Mouse (Mus musculus): ENCODE data around the gene Cdc34b. TPM values are rescaled to one million over a fixed set of nuclear protein-coding genes. Genes with fewer than 3 reads are reported as not detected.

Cdc34b gene
- polyA plus RNA-seq, 1 experiment from 2014 or later, result not detected

DNA sequence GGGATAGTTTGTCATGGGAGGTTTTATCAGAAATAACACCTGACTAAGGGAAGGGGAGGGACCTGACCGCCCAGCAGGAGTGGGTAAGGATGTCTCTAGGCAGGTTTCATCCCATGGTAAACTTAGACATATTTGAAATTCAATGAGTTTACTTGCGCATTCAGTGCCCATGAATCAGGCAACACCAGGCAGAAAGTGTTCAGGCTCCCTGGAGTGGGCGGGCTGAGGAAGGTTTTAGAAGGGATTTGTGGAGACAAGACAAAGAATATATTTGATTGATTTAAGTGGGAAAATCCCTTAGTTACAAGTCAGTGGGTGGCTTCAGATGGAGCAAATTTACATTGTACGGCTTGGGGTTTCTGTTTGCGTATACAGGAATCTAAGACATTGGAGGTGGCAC lies 26.0 kb upstream of the Cdc34b start:
- H3K27ac ChIP-seq, result no peak overlapping the region
- no peak overlapping the region for H3K9ac ChIP-seq
- ATAC-seq (replicated peaks; ENCODE audit: insufficient number of reproducible peaks, insufficient read depth, low FRiP score, low read depth), result no peak
- no peaks in the 10 kb centered on the region for H3K36me3 ChIP-seq
- peaks cover 5% of the 10 kb centered on the region for H3K27me3 ChIP-seq
- no peak overlapping the region for H3K4me2 ChIP-seq
- no peaks in the 10 kb centered on the region for H3K9me3 ChIP-seq (replicated peaks)
- 79% methylated on average over 5 of the region's 5 CpGs for WGBS
- H3K4me3 ChIP-seq, result no peak overlapping the region
- peaks cover 14% of the 10 kb centered on the region for H3K4me1 ChIP-seq (replicated peaks)

DNA sequence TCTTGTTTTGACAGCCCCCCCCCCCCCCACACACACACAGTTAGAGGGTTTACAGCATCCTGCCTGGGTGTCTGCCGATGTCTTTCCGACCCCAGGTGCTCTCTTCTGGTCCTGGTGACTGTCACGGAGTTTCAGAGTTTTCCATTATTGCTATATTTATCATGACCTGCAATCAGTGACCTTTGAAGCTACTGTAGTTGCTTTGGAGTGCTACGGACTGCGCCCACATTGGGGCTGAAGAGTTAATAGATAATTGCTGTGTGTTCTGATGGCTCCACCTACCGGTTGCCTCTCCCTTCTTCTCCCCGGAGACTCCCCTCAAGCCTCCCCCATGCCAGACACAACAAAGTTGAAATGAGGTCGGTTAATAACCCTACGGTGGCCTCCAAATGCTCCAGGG lies 24.8 kb upstream of the Cdc34b start:
- Histone ChIP-seq H3K9me3 (replicated peaks) (no peaks in the 10 kb centered on the region), H3K4me3 (no peak overlapping the region), H3K27ac (no peak overlapping the region), H3K27me3 (peaks cover 5% of the 10 kb centered on the region), H3K4me1 (replicated peaks) (peaks cover 14% of the 10 kb centered on the region), H3K36me3 (no peaks in the 10 kb centered on the region), H3K4me2 (peak overlapping the region; percentile 15), H3K9ac (no peak overlapping the region)
- ATAC-seq (replicated peaks; ENCODE audit: insufficient number of reproducible peaks, insufficient read depth, low FRiP score, low read depth), result no peak
- WGBS, result 6% methylated on average over 9 of the region's 9 CpGs

DNA sequence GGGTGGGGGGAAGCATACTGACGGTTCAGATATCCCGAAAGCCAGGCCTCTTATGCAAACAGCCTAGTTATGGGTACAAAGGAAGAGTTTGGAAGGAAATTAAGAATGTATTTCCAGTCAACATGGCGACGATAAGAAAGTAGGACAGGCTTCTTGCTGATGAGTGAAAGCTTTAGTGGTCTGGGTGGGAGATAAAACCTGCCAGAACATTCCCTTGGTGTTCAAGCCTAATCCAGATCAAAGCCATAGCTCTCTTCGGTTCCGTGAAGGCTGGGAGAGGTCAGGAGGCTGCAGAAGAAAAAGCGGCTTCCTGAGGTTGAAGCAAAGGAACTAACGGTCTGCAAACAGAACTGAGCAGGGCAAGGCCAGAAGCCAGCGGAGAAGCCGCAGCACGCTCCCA lies 24.3 kb upstream of the Cdc34b start:
- Histone ChIP-seq H3K4me1 (replicated peaks) (peaks cover 14% of the 10 kb centered on the region), H3K4me3 (no peak overlapping the region), H3K36me3 (no peaks in the 10 kb centered on the region), H3K27me3 (peaks cover 5% of the 10 kb centered on the region), H3K9me3 (replicated peaks) (no peaks in the 10 kb centered on the region), H3K27ac (0 out of 2 replicates have a peak overlapping the region, but pooled peaks have one; percentile 12), H3K9ac (no peak overlapping the region), H3K4me2 (peak overlapping the region; percentile 15)
- WGBS, result 38% methylated on average over 11 of the region's 11 CpGs
- ATAC-seq (replicated peaks; ENCODE audit: insufficient number of reproducible peaks, insufficient read depth, low FRiP score, low read depth), result no peak

DNA sequence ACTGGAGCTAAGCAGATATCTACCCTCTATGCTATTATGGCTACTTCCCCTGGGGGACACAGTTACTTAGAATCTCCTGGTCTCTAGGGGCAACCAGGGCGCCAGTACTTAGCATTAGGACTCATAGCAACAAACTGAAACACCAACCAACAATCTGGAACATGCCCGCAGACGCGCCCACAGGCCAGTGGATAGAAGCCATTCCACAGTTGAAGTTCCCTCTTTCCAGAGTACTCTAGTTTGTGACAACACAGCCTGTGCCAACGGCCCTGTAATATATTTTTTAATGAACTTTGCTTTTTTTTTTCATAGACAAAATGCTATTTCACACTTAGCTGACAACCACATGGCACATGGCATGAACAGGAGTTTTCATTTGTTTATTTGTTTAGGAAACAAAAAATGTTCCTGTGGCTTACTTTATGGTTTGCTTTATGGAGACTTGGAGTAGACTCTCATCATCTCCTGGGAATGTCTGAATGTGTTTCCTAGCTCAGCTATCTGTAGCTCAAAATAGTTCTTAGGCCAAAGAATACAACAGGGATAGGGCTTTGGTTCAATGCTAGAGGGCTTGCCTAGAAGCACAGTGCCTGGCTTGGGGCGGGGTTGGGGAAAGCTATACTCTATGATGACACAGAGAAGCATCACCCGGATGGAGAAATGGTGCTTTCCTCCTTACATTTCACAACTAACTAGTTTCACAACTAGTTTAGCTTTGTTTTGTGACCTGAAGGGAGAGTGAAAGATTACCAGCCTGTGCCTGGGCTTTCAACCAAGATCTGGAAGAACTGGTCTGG lies 23.3 kb upstream of the Cdc34b start:
- Histone ChIP-seq H3K9ac (no peak overlapping the region), H3K36me3 (no peaks in the 10 kb centered on the region), H3K4me2 (no peak overlapping the region), H3K4me3 (no peak overlapping the region), H3K27me3 (peaks cover 5% of the 10 kb centered on the region), H3K27ac (no peak overlapping the region), H3K9me3 (replicated peaks) (no peaks in the 10 kb centered on the region), H3K4me1 (replicated peaks) (peaks cover 14% of the 10 kb centered on the region)
- WGBS, result 78% methylated on average over 7 of the region's 7 CpGs
- no peak for ATAC-seq (replicated peaks; ENCODE audit: insufficient number of reproducible peaks, insufficient read depth, low FRiP score, low read depth)

DNA sequence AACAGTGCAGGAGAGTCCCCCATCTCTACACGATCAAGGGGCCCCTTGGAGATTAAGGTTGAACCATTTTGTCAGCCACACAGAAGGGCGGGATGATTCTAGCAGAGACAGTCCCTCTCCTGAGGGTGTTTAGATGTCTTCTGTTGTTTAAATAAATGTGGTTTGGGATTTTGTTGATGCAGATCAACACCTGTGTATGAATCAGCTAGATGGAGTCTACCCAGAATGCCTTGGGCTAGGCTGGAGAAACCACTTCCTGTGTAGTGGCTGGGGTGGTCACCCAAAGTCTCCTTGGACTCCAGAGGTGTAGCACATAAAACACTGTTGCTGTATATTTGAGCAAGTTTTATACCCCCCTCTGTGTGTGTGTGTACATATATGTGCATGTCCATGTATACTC lies 22.4 kb upstream of the Cdc34b start:
- Histone ChIP-seq H3K4me2 (no peak overlapping the region), H3K27ac (no peak overlapping the region), H3K9ac (no peak overlapping the region), H3K27me3 (peaks cover 3% of the 10 kb centered on the region), H3K9me3 (replicated peaks) (no peaks in the 10 kb centered on the region), H3K4me1 (replicated peaks) (peaks cover 14% of the 10 kb centered on the region), H3K36me3 (no peaks in the 10 kb centered on the region), H3K4me3 (no peak overlapping the region)
- ATAC-seq (replicated peaks; ENCODE audit: insufficient number of reproducible peaks, insufficient read depth, low FRiP score, low read depth), result no peak
- WGBS, result 66% methylated on average over 2 of the region's 2 CpGs

DNA sequence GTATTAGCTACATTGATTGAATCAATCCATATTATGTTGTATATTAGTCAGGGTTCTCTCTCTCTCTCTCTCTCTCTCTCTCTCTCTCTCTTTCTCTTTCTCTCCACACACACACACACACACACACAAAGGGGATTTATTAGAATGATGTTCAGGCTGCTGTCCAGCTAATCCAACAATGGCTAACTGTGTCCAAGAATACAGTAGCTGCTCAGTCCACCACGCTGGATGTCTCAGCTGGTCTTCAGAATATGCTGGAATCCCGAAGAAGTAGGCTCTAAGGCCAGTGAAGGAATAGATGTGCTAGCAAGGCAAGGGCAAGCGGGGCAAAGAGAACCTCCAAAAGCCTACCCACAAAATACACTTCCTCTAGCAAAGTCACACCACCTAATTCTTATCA lies 14.3 kb upstream of the Cdc34b start:
- no peaks in the 10 kb centered on the region for H3K36me3 ChIP-seq
- H3K4me3 ChIP-seq, result no peak overlapping the region
- no peak overlapping the region for H3K9ac ChIP-seq
- no peaks in the 10 kb centered on the region for H3K4me1 ChIP-seq (replicated peaks)
- H3K27me3 ChIP-seq, result no peaks in the 10 kb centered on the region
- no peak for ATAC-seq (replicated peaks; ENCODE audit: insufficient number of reproducible peaks, insufficient read depth, low FRiP score, low read depth)
- WGBS, result 87% methylated on average over 3 of the region's 3 CpGs
- no peak overlapping the region for H3K27ac ChIP-seq
- no peaks in the 10 kb centered on the region for H3K9me3 ChIP-seq (replicated peaks)
- no peak overlapping the region for H3K4me2 ChIP-seq

DNA sequence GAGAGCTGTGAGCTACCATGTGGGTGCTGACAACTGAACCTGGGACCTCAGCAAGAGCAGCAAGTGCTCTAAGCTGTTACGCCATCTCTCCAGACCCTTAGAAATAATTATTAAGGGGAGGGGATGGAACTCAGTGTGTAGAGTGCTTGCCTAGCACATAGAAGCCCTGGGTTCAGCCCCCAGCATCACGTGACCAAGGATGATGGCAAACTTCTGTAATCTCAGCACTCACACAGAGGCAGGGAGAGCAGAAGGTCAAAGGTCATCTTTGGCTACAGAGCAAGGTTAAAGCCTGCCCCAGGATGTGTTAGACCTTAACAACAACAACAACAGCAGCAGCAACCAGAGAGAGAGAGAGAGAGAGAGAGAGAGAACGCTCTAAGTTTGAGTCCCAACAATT lies 13.0 kb upstream of the Cdc34b start:
- H3K9me3 ChIP-seq (replicated peaks), result no peaks in the 10 kb centered on the region
- no peak for ATAC-seq (replicated peaks; ENCODE audit: insufficient number of reproducible peaks, insufficient read depth, low FRiP score, low read depth)
- no peak overlapping the region for H3K9ac ChIP-seq
- no peaks in the 10 kb centered on the region for H3K27me3 ChIP-seq
- H3K36me3 ChIP-seq, result no peaks in the 10 kb centered on the region
- no peaks in the 10 kb centered on the region for H3K4me1 ChIP-seq (replicated peaks)
- H3K4me3 ChIP-seq, result no peak overlapping the region
- H3K27ac ChIP-seq, result no peak overlapping the region
- H3K4me2 ChIP-seq, result no peak overlapping the region
- 75% methylated on average over 3 of the region's 3 CpGs for WGBS

DNA sequence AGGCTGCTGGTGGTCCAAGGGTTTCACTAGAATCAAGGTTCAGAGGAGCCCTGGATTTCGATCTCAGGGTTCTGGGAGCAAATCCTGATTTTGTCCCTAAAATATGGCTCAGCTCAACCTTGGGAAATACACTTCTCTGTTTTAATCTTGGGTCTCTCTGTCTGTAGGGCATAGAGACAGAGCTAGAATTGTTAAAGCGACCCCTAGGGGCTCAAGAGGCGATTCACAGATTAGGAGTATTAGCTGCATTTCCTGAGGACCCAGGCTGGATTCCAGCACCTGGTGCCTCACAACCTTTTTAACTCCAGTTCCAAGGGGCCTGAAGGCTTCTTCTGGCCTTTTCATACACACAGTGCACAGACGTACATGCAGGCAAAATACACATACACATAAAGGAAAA lies 12.0 kb upstream of the Cdc34b start:
- no peaks in the 10 kb centered on the region for H3K27me3 ChIP-seq
- H3K36me3 ChIP-seq, result no peaks in the 10 kb centered on the region
- no peak overlapping the region for H3K4me2 ChIP-seq
- no peaks in the 10 kb centered on the region for H3K4me1 ChIP-seq (replicated peaks)
- no peak for ATAC-seq (replicated peaks; ENCODE audit: insufficient number of reproducible peaks, insufficient read depth, low FRiP score, low read depth)
- no peak overlapping the region for H3K4me3 ChIP-seq
- no peaks in the 10 kb centered on the region for H3K9me3 ChIP-seq (replicated peaks)
- no peak overlapping the region for H3K9ac ChIP-seq
- H3K27ac ChIP-seq, result no peak overlapping the region
- 27% methylated on average over 4 of the region's 4 CpGs for WGBS

DNA sequence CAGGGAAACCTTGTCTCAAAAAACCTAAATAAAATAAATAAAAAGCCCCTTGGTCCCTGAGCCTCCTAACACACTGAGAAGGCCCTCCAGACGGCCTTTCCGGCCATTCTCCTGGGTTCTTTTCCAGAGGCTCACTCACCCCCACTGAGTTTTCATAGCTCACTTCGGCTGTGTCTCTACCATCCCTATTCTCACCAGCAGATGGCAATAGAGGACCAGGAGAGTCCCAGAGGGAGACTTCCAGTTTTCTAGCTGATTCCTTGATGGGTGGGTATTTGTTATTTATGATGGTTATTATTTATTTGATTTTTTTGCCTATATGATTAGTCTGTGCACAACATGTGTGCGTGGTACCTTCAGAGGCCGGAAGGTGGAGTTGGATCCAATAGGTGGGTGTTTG lies 11.3 kb upstream of the Cdc34b start:
- no peaks in the 10 kb centered on the region for H3K36me3 ChIP-seq
- no peak overlapping the region for H3K27ac ChIP-seq
- ATAC-seq (replicated peaks; ENCODE audit: insufficient number of reproducible peaks, insufficient read depth, low FRiP score, low read depth), result no peak
- H3K4me3 ChIP-seq, result no peak overlapping the region
- 25% methylated on average over 5 of the region's 5 CpGs for WGBS
- H3K9me3 ChIP-seq (replicated peaks), result no peaks in the 10 kb centered on the region
- H3K27me3 ChIP-seq, result no peaks in the 10 kb centered on the region
- no peaks in the 10 kb centered on the region for H3K4me1 ChIP-seq (replicated peaks)
- H3K4me2 ChIP-seq, result no peak overlapping the region
- no peak overlapping the region for H3K9ac ChIP-seq

DNA sequence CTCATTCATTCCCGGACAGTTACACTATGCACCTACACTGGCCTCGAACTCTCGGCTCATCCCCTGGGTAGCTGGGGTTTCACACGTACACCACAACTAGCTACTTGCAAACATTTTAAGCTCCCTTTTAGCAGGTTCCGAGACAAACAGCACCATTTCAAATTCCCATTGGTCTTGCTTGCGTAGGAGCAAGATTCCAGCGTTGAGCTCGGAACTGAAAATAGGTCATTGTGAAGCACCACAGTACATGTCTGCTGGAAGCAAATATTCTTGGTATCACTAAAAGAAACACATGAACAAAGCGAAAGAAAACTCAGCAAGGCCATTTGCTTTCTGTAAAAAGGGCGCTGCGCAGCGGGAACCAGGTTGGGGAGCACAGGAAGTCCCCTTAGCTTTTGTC lies 10.4 kb upstream of the Cdc34b start:
- WGBS, result 75% methylated on average over 12 of the region's 12 CpGs
- H3K36me3 ChIP-seq, result no peaks in the 10 kb centered on the region
- H3K27ac ChIP-seq, result no peak overlapping the region
- H3K9me3 ChIP-seq (replicated peaks), result no peaks in the 10 kb centered on the region
- no peak overlapping the region for H3K9ac ChIP-seq
- no peak for ATAC-seq (replicated peaks; ENCODE audit: insufficient number of reproducible peaks, insufficient read depth, low FRiP score, low read depth)
- no peaks in the 10 kb centered on the region for H3K27me3 ChIP-seq
- no peak overlapping the region for H3K4me2 ChIP-seq
- H3K4me1 ChIP-seq (replicated peaks), result no peaks in the 10 kb centered on the region
- H3K4me3 ChIP-seq, result no peak overlapping the region

DNA sequence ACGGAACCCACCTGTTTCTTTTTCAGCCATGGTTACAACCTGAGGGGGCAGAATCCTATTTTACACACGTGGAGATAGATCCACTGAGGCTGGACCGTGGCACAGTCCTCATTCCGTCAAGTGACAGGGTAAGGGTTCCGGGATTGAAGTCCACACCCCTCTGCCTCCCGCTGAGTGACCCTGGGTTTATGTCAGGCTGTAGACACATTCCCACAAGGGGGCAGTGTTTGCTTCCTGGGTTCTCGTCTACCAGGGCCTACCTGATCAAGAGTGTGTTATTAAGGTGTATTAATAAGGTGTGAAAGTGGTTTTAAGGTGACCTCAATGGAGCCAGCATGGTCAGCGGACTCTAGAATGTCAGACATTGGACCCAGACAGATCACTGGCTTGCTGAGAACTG lies 8.8 kb upstream of the Cdc34b start:
- ATAC-seq (replicated peaks; ENCODE audit: insufficient number of reproducible peaks, insufficient read depth, low FRiP score, low read depth), result no peak
- Histone ChIP-seq H3K4me2 (peak overlapping the region; percentile 36), H3K4me1 (replicated peaks) (no peaks in the 10 kb centered on the region), H3K9ac (no peak overlapping the region), H3K27me3 (peaks cover 6% of the 10 kb centered on the region; the same call in 1 of the 2 replicates), H3K4me3 (no peak overlapping the region), H3K27ac (no peak overlapping the region), H3K9me3 (replicated peaks) (no peaks in the 10 kb centered on the region), H3K36me3 (no peaks in the 10 kb centered on the region)
- WGBS, result 39% methylated on average over 8 of the region's 8 CpGs

DNA sequence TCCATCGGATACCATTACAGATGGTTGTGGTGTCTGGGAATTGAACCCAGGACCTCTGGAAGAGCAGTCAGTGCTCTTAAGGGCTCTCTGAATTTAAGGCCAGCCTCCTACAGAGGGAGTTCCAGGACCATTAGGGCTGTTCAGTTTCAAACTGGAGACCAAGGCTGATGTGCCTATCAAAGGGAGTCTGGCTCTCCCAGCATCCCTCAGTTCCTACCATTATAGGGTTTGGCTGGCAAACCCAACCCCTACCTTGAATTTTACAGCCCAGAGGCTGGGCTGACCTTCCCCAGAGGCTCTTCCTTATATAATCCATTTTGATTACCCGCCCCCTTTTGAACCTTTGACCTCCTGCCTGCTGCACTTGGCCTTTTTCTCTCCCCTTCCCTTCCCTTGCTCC lies 5.8 kb upstream of the Cdc34b start:
- H3K9ac ChIP-seq, result no peak overlapping the region
- no peaks in the 10 kb centered on the region for H3K9me3 ChIP-seq (replicated peaks)
- H3K4me2 ChIP-seq, result no peak overlapping the region
- no peaks in the 10 kb centered on the region for H3K4me1 ChIP-seq (replicated peaks)
- peaks cover 11% of the 10 kb centered on the region; the same call in 1 of the 2 replicates for H3K27me3 ChIP-seq
- no peaks in the 10 kb centered on the region for H3K36me3 ChIP-seq
- ATAC-seq (replicated peaks; ENCODE audit: insufficient number of reproducible peaks, insufficient read depth, low FRiP score, low read depth), result no peak
- H3K4me3 ChIP-seq, result no peak overlapping the region
- 63% methylated on average over 2 of the region's 2 CpGs for WGBS
- no peak overlapping the region for H3K27ac ChIP-seq
